Mouse (Mus musculus) G1E (cell line): ENCODE measurements at regions not wholly inside any gene's neighbourhood (a gene's known extent, or its start where the extent isn't known, plus 50 kb on each side); places are given as distances from the start of the nearest gene placed in this dataset.

Source experiments
- CTCF ChIP-seq: IDR thresholded peaks from 2 replicates; pipeline ENCODE4 v1.5.1; 2012; ENCODE audit warnings: low read depth, low read length, inconsistent platforms, mixed read lengths
- GATA1 ChIP-seq: IDR thresholded peaks from 2 replicates; pipeline ENCODE4 v1.6.1; 2012; ENCODE audit warnings: borderline replicate concordance, low read length, inconsistent platforms, mixed read lengths
- TAL1 ChIP-seq: conservative IDR thresholded peaks from 2 replicates; pipeline ENCODE4 v1.6.1; 2012; ENCODE audit warnings: low read depth, low read length, inconsistent platforms, mixed read lengths

- TF ChIP-seq CTCF, result no peak
- no peak for TF ChIP-seq GATA1
- no peak for TF ChIP-seq TAL1
These were observed 250.3 kb downstream of the Cryba4 start for GRCm38 (mm10) chr5:112001742-112002701.
